Mouse (Mus musculus) limb, embryonic 13.5 days (tissue): ENCODE measurements at regions not wholly inside any gene's neighbourhood (a gene's known extent, or its start where the extent isn't known, plus 50 kb on each side); places are given as distances from the start of the nearest gene placed in this dataset.
"Not testable (repeated sequence)": the region's sequence is repeated elsewhere in the genome, so short reads cannot be mapped to it uniquely, and the experiment has no call there.

Experiments used
- ATAC-seq: fragments of 200-750 bp; cut with Nextera tagmentation; 2 replicates; pipeline ENCODE4 v1.8.0; 2017; ENCODE audit warnings: low read depth, moderate number of reproducible peaks, moderate TSS enrichment; ENCODE audit not compliant: low FRiP score
- H3K27ac ChIP-seq: fragments of 300-500 bp; sonication (generic); 2 replicates; pipeline ENCODE4 v1.5.1; 2015; ENCODE audit warnings: inconsistent platforms, mild to moderate bottlenecking, moderate library complexity
- H3K27me3 ChIP-seq: fragments of 300-500 bp; sonication (generic); 2 replicates; pipeline ENCODE4 v1.6.1; 2015; ENCODE audit warnings: mild to moderate bottlenecking, inconsistent platforms
- H3K36me3 ChIP-seq: fragments of 300-500 bp; sonication (generic); 2 replicates; pipeline ENCODE4 v1.6.1; 2015; ENCODE audit warnings: inconsistent platforms, mild to moderate bottlenecking, moderate library complexity
- H3K4me1 ChIP-seq: fragments of 300-500 bp; sonication (generic); 2 replicates; pipeline ENCODE4 v1.6.1; 2015; ENCODE audit warnings: inconsistent platforms
- H3K4me2 ChIP-seq: fragments of 300-500 bp; sonication (generic); replicated peaks from 2 replicates; pipeline ENCODE4 v1.6.1; 2015; ENCODE audit warnings: inconsistent platforms, mild to moderate bottlenecking, moderate library complexity
- H3K4me3 ChIP-seq: fragments of 300-500 bp; sonication (generic); 2 replicates; pipeline ENCODE4 v1.5.1; 2015; ENCODE audit warnings: moderate library complexity, mild to moderate bottlenecking, inconsistent platforms
- H3K9ac ChIP-seq: fragments of 300-500 bp; sonication (generic); 2 replicates; pipeline ENCODE4 v1.6.1; 2015; ENCODE audit warnings: mild to moderate bottlenecking, inconsistent platforms
- H3K9me3 ChIP-seq: fragments of 300-500 bp; sonication (generic); 2 replicates; pipeline ENCODE4 v1.6.1; 2016; ENCODE audit warnings: inconsistent platforms
- WGBS: fragments of 180-500 bp; shearing (Covaris S2); methylation state at CpG from one replicate; pipeline ENCODE4 v1.1.7; 2015; 5-methylcytosine and 5-hydroxymethylcytosine counted together

- H3K9me3 ChIP-seq = no peaks in the 10 kb centered on the region
- H3K27me3 ChIP-seq = peaks cover 19% of the 10 kb centered on the region
- WGBS = 67% methylated on average over 6 of the region's 6 CpGs
- no peak for ATAC-seq
- no peak overlapping the region for H3K4me3 ChIP-seq
- H3K4me1 ChIP-seq = peaks cover 19% of the 10 kb centered on the region
- no peaks in the 10 kb centered on the region for H3K36me3 ChIP-seq
- no peak overlapping the region for H3K4me2 ChIP-seq
- H3K27ac ChIP-seq = no peak overlapping the region
- H3K9ac ChIP-seq = no peak overlapping the region
Observed at GRCm38 (mm10) chr17:63716161-63716560, 146.7 kb upstream of the Fer start.

GRCm38 (mm10) chr17:63717051-63717578 is 145.7 kb upstream of the Fer start:
- no peak overlapping the region for H3K27ac ChIP-seq
- H3K27me3 ChIP-seq = peaks cover 19% of the 10 kb centered on the region
- peaks cover 19% of the 10 kb centered on the region for H3K4me1 ChIP-seq
- no peak overlapping the region for H3K4me2 ChIP-seq
- H3K36me3 ChIP-seq = no peaks in the 10 kb centered on the region
- no peak for ATAC-seq
- H3K9me3 ChIP-seq = no peaks in the 10 kb centered on the region
- no peak overlapping the region for H3K9ac ChIP-seq
- 71% methylated on average over 9 of the region's 9 CpGs for whole genome bisulfite sequencing
- H3K4me3 ChIP-seq = no peak overlapping the region

GRCm38 (mm10) chr17:63718972-63719715 is 143.7 kb upstream of the Fer start:
- Histone ChIP-seq H3K27me3 (peaks cover 19% of the 10 kb centered on the region), H3K9me3 (no peaks in the 10 kb centered on the region), H3K36me3 (no peaks in the 10 kb centered on the region), H3K4me3 (no peak overlapping the region), H3K4me1 (peaks cover 8% of the 10 kb centered on the region), H3K27ac (no peak overlapping the region), H3K9ac (no peak overlapping the region), H3K4me2 (no peak overlapping the region)
- WGBS = 31% methylated on average over 16 of the region's 16 CpGs
- ATAC-seq = no peak

GRCm38 (mm10) chr17:63719771-63720170 is 143.1 kb upstream of the Fer start:
- Histone ChIP-seq H3K9me3 (no peaks in the 10 kb centered on the region), H3K36me3 (no peaks in the 10 kb centered on the region), H3K27ac (no peak overlapping the region), H3K9ac (no peak overlapping the region), H3K4me3 (no peak overlapping the region), H3K4me1 (peaks cover 8% of the 10 kb centered on the region), H3K4me2 (no peak overlapping the region), H3K27me3 (peaks cover 19% of the 10 kb centered on the region)
- WGBS = 71% methylated on average over 4 of the region's 4 CpGs
- ATAC-seq = no peak

- no peaks in the 10 kb centered on the region for H3K9me3 ChIP-seq
- H3K9ac ChIP-seq = no peak overlapping the region
- no peak overlapping the region for H3K4me2 ChIP-seq
- WGBS = 31% methylated on average over 4 of the region's 4 CpGs
- no peak overlapping the region for H3K27ac ChIP-seq
- H3K4me1 ChIP-seq = peaks cover 8% of the 10 kb centered on the region
- peaks cover 19% of the 10 kb centered on the region for H3K27me3 ChIP-seq
- H3K36me3 ChIP-seq = no peaks in the 10 kb centered on the region
- H3K4me3 ChIP-seq = no peak overlapping the region
- ATAC-seq = no peak
Observed at GRCm38 (mm10) chr17:63720883-63721282, 142.0 kb upstream of the Fer start.

GRCm38 (mm10) chr17:63722434-63723004 is 140.3 kb upstream of the Fer start:
- Histone ChIP-seq H3K27ac (no peak overlapping the region), H3K9me3 (no peaks in the 10 kb centered on the region), H3K4me3 (no peak overlapping the region), H3K36me3 (no peaks in the 10 kb centered on the region), H3K27me3 (peaks cover 13% of the 10 kb centered on the region), H3K4me2 (no peak overlapping the region), H3K4me1 (peaks cover 8% of the 10 kb centered on the region), H3K9ac (no peak overlapping the region)
- WGBS = 68% methylated on average over 12 of the region's 12 CpGs
- no peak for ATAC-seq

GRCm38 (mm10) chr17:63738206-63738605 is 124.7 kb upstream of the Fer start:
- Histone ChIP-seq H3K27ac (no peak overlapping the region), H3K36me3 (no peaks in the 10 kb centered on the region), H3K27me3 (no peaks in the 10 kb centered on the region), H3K4me2 (no peak overlapping the region), H3K9ac (no peak overlapping the region), H3K4me3 (no peak overlapping the region), H3K9me3 (peaks cover 8% of the 10 kb centered on the region), H3K4me1 (no peaks in the 10 kb centered on the region)
- no peak for ATAC-seq
- WGBS = 97% methylated on average over 1 of the region's 1 CpGs

GRCm38 (mm10) chr17:63739710-63740109 is 123.2 kb upstream of the Fer start:
- WGBS = 81% methylated on average over 2 of the region's 2 CpGs
- Histone ChIP-seq H3K27ac (no peak overlapping the region), H3K9me3 (peaks cover 8% of the 10 kb centered on the region), H3K4me2 (no peak overlapping the region), H3K4me3 (no peak overlapping the region), H3K4me1 (no peaks in the 10 kb centered on the region), H3K9ac (no peak overlapping the region), H3K36me3 (no peaks in the 10 kb centered on the region), H3K27me3 (no peaks in the 10 kb centered on the region)
- no peak for ATAC-seq

GRCm38 (mm10) chr17:63749257-63749656 is 113.6 kb upstream of the Fer start:
- not testable (repeated sequence) for H3K27me3 ChIP-seq, H3K4me2 ChIP-seq, H3K9me3 ChIP-seq, H3K4me3 ChIP-seq, H3K36me3 ChIP-seq, ATAC-seq, H3K4me1 ChIP-seq, H3K9ac ChIP-seq, H3K27ac ChIP-seq
- WGBS = 94% methylated on average over 7 of the region's 10 CpGs

GRCm38 (mm10) chr17:63754399-63754798 is 108.5 kb upstream of the Fer start:
- ATAC-seq = no peak
- WGBS = 87% methylated on average over 2 of the region's 2 CpGs
- no peak overlapping the region for H3K9ac ChIP-seq

GRCm38 (mm10) chr17:63757896-63758695 is 104.8 kb upstream of the Fer start:
- 85% methylated on average over 13 of the region's 13 CpGs for WGBS
- no peak for ATAC-seq
- no peak overlapping the region for H3K4me3 ChIP-seq
- no peak overlapping the region for H3K9ac ChIP-seq
- H3K36me3 ChIP-seq = no peaks in the 10 kb centered on the region
- no peaks in the 10 kb centered on the region for H3K9me3 ChIP-seq
- H3K4me1 ChIP-seq = no peaks in the 10 kb centered on the region
- H3K27me3 ChIP-seq = no peaks in the 10 kb centered on the region
- no peak overlapping the region for H3K4me2 ChIP-seq
- no peak overlapping the region for H3K27ac ChIP-seq

More at GRCm38 (mm10) chr17:63754399-63754798, 108.5 kb upstream of the Fer start:
- H3K27ac ChIP-seq = no peak overlapping the region
- H3K36me3 ChIP-seq = no peaks in the 10 kb centered on the region
- H3K4me3 ChIP-seq = no peak overlapping the region
- no peaks in the 10 kb centered on the region for H3K4me1 ChIP-seq
- no peaks in the 10 kb centered on the region for H3K9me3 ChIP-seq
- no peaks in the 10 kb centered on the region for H3K27me3 ChIP-seq
- no peak overlapping the region for H3K4me2 ChIP-seq

- Histone ChIP-seq H3K4me3 (no peak overlapping the region), H3K27me3 (no peaks in the 10 kb centered on the region), H3K27ac (no peak overlapping the region), H3K9me3 (no peaks in the 10 kb centered on the region), H3K4me2 (no peak overlapping the region), H3K9ac (no peak overlapping the region), H3K36me3 (no peaks in the 10 kb centered on the region), H3K4me1 (no peaks in the 10 kb centered on the region)
- no peak for ATAC-seq
- WGBS = 80% methylated on average over 7 of the region's 7 CpGs
Observed at GRCm38 (mm10) chr17:63758817-63759404, 104.0 kb upstream of the Fer start.
